Mouse (Mus musculus): ENCODE data around the gene Aqp1.

- TF ChIP-seq GATA1 (IDR thresholded peaks at IDR 0.05; ENCODE audit: borderline replicate concordance, low read length) (no peak), CTCF (IDR thresholded peaks at IDR 0.05; ENCODE audit: low read depth, low read length) (no peak), POLR2AphosphoS5 (IDR thresholded peaks at IDR 0.05; ENCODE audit: insufficient replicate concordance, low read depth, low read length) (no peak)
Measured at GRCm38 (mm10) chr6:55299482-55299881, 36.8 kb upstream of the Aqp1 start.

All from G1E (cell line).